Mouse (Mus musculus) olfactory bulb, adult 2 months (tissue): Measurements from ENCODE around the gene Pigl.

Experiments
- CTCF ChIP-seq: fragments of 200-500 bp; IDR thresholded peaks from 2 replicates; pipeline ENCODE4 v1.5.1; 2012; ENCODE audit warnings: low read depth, mild to moderate bottlenecking, low read length, moderate library complexity; ENCODE audit not compliant: insufficient read depth
- POLR2A ChIP-seq: fragments of 200-500 bp; IDR thresholded peaks from 2 replicates; pipeline ENCODE4 v1.6.1; 2012; ENCODE audit warnings: mild to moderate bottlenecking, low read depth, low read length, moderate library complexity; ENCODE audit not compliant: insufficient read depth

DNA sequence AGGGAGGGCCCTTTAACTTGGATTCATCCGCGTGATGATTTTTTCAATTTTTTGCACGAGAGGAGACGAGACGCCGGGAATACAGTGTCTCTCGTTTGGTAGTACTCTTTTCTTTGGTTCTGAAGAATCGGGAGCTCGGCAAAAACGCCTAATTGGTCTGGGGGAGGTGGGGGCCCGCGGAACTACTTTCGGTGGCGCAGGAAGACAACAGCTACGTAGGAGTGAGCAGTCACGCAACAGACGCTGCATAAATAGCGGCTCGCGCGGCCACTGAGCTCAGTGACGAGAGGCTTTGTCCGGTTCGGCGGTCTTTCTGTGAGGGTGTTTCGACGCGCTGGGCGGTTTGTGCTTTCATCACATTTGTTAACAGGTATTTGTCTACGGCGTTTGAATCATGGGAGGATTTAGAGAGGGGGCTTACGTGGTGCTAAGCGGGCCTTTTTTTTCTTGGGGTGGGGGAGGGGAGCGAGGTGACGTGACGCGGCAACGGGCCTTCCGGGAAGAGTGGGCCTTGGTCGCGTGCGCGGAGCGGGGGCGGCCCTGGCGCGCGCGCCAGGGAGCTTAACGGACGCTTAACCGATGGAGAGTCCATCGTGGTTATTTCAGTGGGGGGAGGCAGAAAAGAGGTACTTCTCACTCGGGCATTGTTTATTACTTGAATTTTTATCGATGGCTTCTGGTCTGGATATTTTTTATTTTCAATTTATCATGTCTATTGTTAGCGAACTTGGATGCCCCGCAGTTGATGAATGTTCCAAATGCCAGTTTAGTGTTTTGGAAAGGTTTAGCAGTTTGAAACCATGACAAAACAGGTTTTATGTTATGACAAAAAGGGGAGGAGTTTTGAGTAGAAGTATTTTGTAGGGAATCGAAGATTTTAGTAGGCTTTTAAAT lies 93.2 kb downstream of the Pigl start:
- peak; percentile 99 for TF ChIP-seq POLR2A
- no peak for TF ChIP-seq CTCF
